Mouse (Mus musculus) G1E (cell line): ENCODE results near the gene Psma4.

Experiments used
- CTCF ChIP-seq: IDR thresholded peaks from 2 replicates; pipeline ENCODE4 v1.5.1; 2012; ENCODE audit warnings: low read depth, low read length, inconsistent platforms, mixed read lengths
- GATA1 ChIP-seq: IDR thresholded peaks from 2 replicates; pipeline ENCODE4 v1.6.1; 2012; ENCODE audit warnings: borderline replicate concordance, low read length, inconsistent platforms, mixed read lengths
- TAL1 ChIP-seq: conservative IDR thresholded peaks from 2 replicates; pipeline ENCODE4 v1.6.1; 2012; ENCODE audit warnings: low read depth, low read length, inconsistent platforms, mixed read lengths

DNA sequence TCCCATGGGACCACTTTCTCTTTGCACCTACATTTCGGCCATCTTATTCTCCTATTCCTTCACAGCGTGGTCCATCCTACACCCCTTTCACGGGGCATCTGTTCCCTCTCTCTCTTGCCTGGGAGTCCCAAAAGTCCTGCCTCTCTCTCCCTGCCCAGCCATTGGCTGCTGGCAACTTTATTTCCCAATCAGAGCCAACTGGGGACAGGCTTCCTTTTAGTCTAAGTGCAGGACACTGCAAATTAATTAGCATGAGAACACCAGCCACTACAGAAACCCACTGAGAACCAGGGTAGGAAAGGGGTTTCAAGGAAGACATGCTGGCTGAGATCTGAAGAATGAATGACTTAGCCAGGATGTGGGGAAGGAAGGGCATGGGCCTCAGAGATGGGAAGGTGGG is 43.8 kb downstream of the Psma4 start:
- no peak for TF ChIP-seq CTCF
- no peak for TF ChIP-seq GATA1
- no peak for TF ChIP-seq TAL1
